Mouse (Mus musculus) erythroblast, embryonic 14.5 days (primary cell): ENCODE data around the gene Kcnc1. TPM values are rescaled to one million over a fixed set of nuclear protein-coding genes. Genes with fewer than 3 reads are reported as not detected.

Experiments used
- H3K27me3 ChIP-seq: 2 replicates; pipeline ENCODE4 v1.6.1; 2012; ENCODE audit warnings: inconsistent platforms; ENCODE audit not compliant: control insufficient read depth
- H3K36me3 ChIP-seq: 2 replicates; pipeline ENCODE4 v1.6.1; 2012; ENCODE audit warnings: mild to moderate bottlenecking, inconsistent platforms; ENCODE audit not compliant: control insufficient read depth
- H3K4me1 ChIP-seq: 2 replicates; pipeline ENCODE4 v1.6.1; 2012; ENCODE audit warnings: inconsistent platforms; ENCODE audit not compliant: control insufficient read depth
- H3K4me3 ChIP-seq: replicated peaks from 2 replicates; pipeline ENCODE3; 2012; ENCODE audit warnings: moderate library complexity, mild to moderate bottlenecking, inconsistent platforms
- H3K9me3 ChIP-seq: 2 replicates; pipeline ENCODE4 v1.6.1; 2012; ENCODE audit warnings: low read length, inconsistent platforms, mixed read lengths; ENCODE audit not compliant: control insufficient read depth
- GATA1 ChIP-seq: IDR thresholded peaks from 2 replicates; pipeline ENCODE4 v1.6.1; 2012; ENCODE audit warnings: low read length, inconsistent platforms, mixed read lengths
- TAL1 ChIP-seq: IDR thresholded peaks from 3 replicates; pipeline ENCODE4 v1.6.1; 2012; ENCODE audit warnings: low read length, inconsistent platforms, mixed read lengths
- polyA plus RNA-seq: library from polyadenylated mRNA; stranded (reverse); fragments of >175 nt; gene quantifications from 2 replicates; pipeline ENCODE4 v1.2.3, GENCODE M21; 2012

The Kcnc1 gene
- polyA plus RNA-seq, 1 experiment, result 0.01 TPM

GRCm38 (mm10) chr7:46413959-46414725 is 17.8 kb downstream of the Kcnc1 start:
- Histone ChIP-seq H3K4me1 (no peaks in the 10 kb centered on the region), H3K4me3 (no peak overlapping the region), H3K36me3 (no peaks in the 10 kb centered on the region), H3K27me3 (no peaks in the 10 kb centered on the region), H3K9me3 (no peaks in the 10 kb centered on the region)
- TF ChIP-seq TAL1, result no peak
- TF ChIP-seq GATA1, result no peak

GRCm38 (mm10) chr7:46415818-46416425 is 19.6 kb downstream of the Kcnc1 start:
- H3K36me3 ChIP-seq, result no peaks in the 10 kb centered on the region
- no peak overlapping the region for H3K4me3 ChIP-seq
- no peaks in the 10 kb centered on the region for H3K4me1 ChIP-seq
- no peaks in the 10 kb centered on the region for H3K27me3 ChIP-seq
- TF ChIP-seq GATA1 (no peak), TAL1 (no peak)
- H3K9me3 ChIP-seq, result no peaks in the 10 kb centered on the region

- H3K9me3 ChIP-seq, result no peaks in the 10 kb centered on the region
- TF ChIP-seq GATA1, result no peak
- no peak for TF ChIP-seq TAL1
- H3K36me3 ChIP-seq, result no peaks in the 10 kb centered on the region
- no peak overlapping the region for H3K4me3 ChIP-seq
- H3K4me1 ChIP-seq, result no peaks in the 10 kb centered on the region
- H3K27me3 ChIP-seq, result no peaks in the 10 kb centered on the region
These were observed 21.2 kb downstream of the Kcnc1 start for GRCm38 (mm10) chr7:46417467-46417866.

GRCm38 (mm10) chr7:46418102-46418622 is 21.9 kb downstream of the Kcnc1 start:
- H3K4me1 ChIP-seq, result no peaks in the 10 kb centered on the region
- no peak for TF ChIP-seq TAL1
- no peak for TF ChIP-seq GATA1
- H3K9me3 ChIP-seq, result no peaks in the 10 kb centered on the region
- no peaks in the 10 kb centered on the region for H3K27me3 ChIP-seq
- H3K4me3 ChIP-seq, result no peak overlapping the region
- no peaks in the 10 kb centered on the region for H3K36me3 ChIP-seq

- H3K9me3 ChIP-seq, result no peaks in the 10 kb centered on the region
- H3K27me3 ChIP-seq, result no peaks in the 10 kb centered on the region
- no peak overlapping the region for H3K4me3 ChIP-seq
- no peaks in the 10 kb centered on the region for H3K4me1 ChIP-seq
- TF ChIP-seq TAL1, result no peak
- TF ChIP-seq GATA1, result no peak
- H3K36me3 ChIP-seq, result no peaks in the 10 kb centered on the region
These were observed 25.2 kb downstream of the Kcnc1 start for GRCm38 (mm10) chr7:46421535-46421934.

GRCm38 (mm10) chr7:46422052-46422763 is 25.9 kb downstream of the Kcnc1 start:
- TF ChIP-seq GATA1 (no peak), TAL1 (no peak)

GRCm38 (mm10) chr7:46422764-46423412 is 26.6 kb downstream of the Kcnc1 start:
- TF ChIP-seq GATA1 (no peak), TAL1 (no peak)
- Histone ChIP-seq H3K4me1 (no peaks in the 10 kb centered on the region), H3K27me3 (no peaks in the 10 kb centered on the region), H3K9me3 (no peaks in the 10 kb centered on the region), H3K4me3 (no peak overlapping the region), H3K36me3 (no peaks in the 10 kb centered on the region)

More at GRCm38 (mm10) chr7:46422052-46422763, 25.9 kb downstream of the Kcnc1 start:
- Histone ChIP-seq H3K4me3 (no peak overlapping the region), H3K36me3 (no peaks in the 10 kb centered on the region), H3K9me3 (no peaks in the 10 kb centered on the region), H3K27me3 (no peaks in the 10 kb centered on the region), H3K4me1 (no peaks in the 10 kb centered on the region)

- no peaks in the 10 kb centered on the region for H3K9me3 ChIP-seq
- TF ChIP-seq TAL1 (no peak), GATA1 (no peak)
- H3K36me3 ChIP-seq, result no peaks in the 10 kb centered on the region
- H3K27me3 ChIP-seq, result no peaks in the 10 kb centered on the region
- no peak overlapping the region for H3K4me3 ChIP-seq
- H3K4me1 ChIP-seq, result no peaks in the 10 kb centered on the region
These were observed 27.7 kb downstream of the Kcnc1 start for GRCm38 (mm10) chr7:46423951-46424350.

- Histone ChIP-seq H3K4me1 (no peaks in the 10 kb centered on the region), H3K27me3 (no peaks in the 10 kb centered on the region), H3K9me3 (no peaks in the 10 kb centered on the region), H3K4me3 (no peak overlapping the region), H3K36me3 (no peaks in the 10 kb centered on the region)
- no peak for TF ChIP-seq TAL1
- no peak for TF ChIP-seq GATA1
These were observed 28.7 kb downstream of the Kcnc1 start for GRCm38 (mm10) chr7:46425012-46425411.
